Mouse (Mus musculus) G1E (cell line): ENCODE results near the gene Bfsp2.

Experiments used
- CTCF ChIP-seq: IDR thresholded peaks from 2 replicates; pipeline ENCODE4 v1.5.1; 2012; ENCODE audit warnings: low read depth, low read length, inconsistent platforms, mixed read lengths
- GATA1 ChIP-seq: IDR thresholded peaks from 2 replicates; pipeline ENCODE4 v1.6.1; 2012; ENCODE audit warnings: borderline replicate concordance, low read length, inconsistent platforms, mixed read lengths
- POLR2AphosphoS5 ChIP-seq: IDR thresholded peaks from 2 replicates; pipeline ENCODE4 v1.6.1; 2012; ENCODE audit warnings: low read depth, low read length, inconsistent platforms; ENCODE audit not compliant: insufficient replicate concordance

DNA sequence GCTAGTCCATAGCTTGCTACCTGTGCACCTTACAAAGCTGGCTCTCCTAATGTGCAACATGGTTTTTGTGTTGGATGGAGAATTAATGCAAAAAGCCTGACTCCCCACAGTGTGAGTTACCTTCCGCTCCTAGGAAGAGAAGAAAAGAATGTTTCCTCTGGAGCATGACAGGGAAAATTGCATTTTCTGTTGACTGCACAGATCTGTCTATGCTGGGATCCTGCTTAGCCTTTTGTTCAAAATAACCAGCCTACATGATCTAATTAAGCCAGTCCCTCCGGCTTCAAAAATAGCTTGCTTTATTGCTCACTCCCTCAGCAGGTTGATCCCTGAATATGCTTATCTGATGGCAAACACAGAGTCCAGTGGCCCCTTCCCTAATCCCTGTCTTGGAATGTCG lies 59.4 kb downstream of the Bfsp2 start:
- TF ChIP-seq GATA1 (no peak), CTCF (no peak), POLR2AphosphoS5 (no peak)
